Mouse (Mus musculus): Measurements from ENCODE around the gene Abhd14a. TPM values are rescaled to one million over a fixed set of nuclear protein-coding genes. Genes with fewer than 3 reads are reported as not detected.

Abhd14a gene
- polyA plus RNA-seq, 1 experiment from 2014 or later = 43.2 TPM

- Histone ChIP-seq H3K9ac (ENCODE audit: low read length) (0 out of 2 replicates have a peak overlapping the region, but pooled peaks have one; percentile 69), H3K4me3 (ENCODE audit: low read depth, low read length) (peak overlapping the region; percentile 80), H3K9me3 (ENCODE audit: control insufficient read depth, low read length) (no peaks in the 10 kb centered on the region), H3K27ac (replicated peaks; ENCODE audit: low read depth, low read length) (no peak overlapping the region), H3K4me2 (ENCODE audit: low read depth, severe bottlenecking) (peak overlapping the region; percentile 95), H3K36me3 (ENCODE audit: control insufficient read depth, insufficient read depth, low read length) (peaks cover 8% of the 10 kb centered on the region; the same call in 1 of the 2 replicates), H3K4me1 (ENCODE audit: control insufficient read depth, insufficient read depth, low read length) (peaks cover 11% of the 10 kb centered on the region), H3K27me3 (ENCODE audit: control insufficient read depth, insufficient read depth, low read length) (no peaks in the 10 kb centered on the region)
- ATAC-seq (ENCODE audit: insufficient number of reproducible peaks, low FRiP score, low TSS enrichment, low read depth) = no peak
- no peak for DNase-seq (ENCODE audit: low spot score)
- WGBS = 84% methylated on average over 9 of the region's 9 CpGs
These were observed 30.6 kb upstream of the Abhd14a start for GRCm38 (mm10) chr9:106478101-106478500.

- H3K27ac ChIP-seq (replicated peaks; ENCODE audit: low read depth, low read length) = no peak overlapping the region
- peaks cover 11% of the 10 kb centered on the region for H3K4me1 ChIP-seq (ENCODE audit: control insufficient read depth, insufficient read depth, low read length)
- H3K9ac ChIP-seq (ENCODE audit: low read length) = peak overlapping the region; percentile 69
- 6% methylated on average over 16 of the region's 16 CpGs for WGBS
- no peaks in the 10 kb centered on the region for H3K27me3 ChIP-seq (ENCODE audit: control insufficient read depth, insufficient read depth, low read length)
- H3K9me3 ChIP-seq (ENCODE audit: control insufficient read depth, low read length) = no peaks in the 10 kb centered on the region
- DNase-seq (ENCODE audit: low spot score) (no peak), ATAC-seq (ENCODE audit: insufficient number of reproducible peaks, low FRiP score, low TSS enrichment, low read depth) (no peak)
- peak overlapping the region; percentile 95 for H3K4me2 ChIP-seq (ENCODE audit: low read depth, severe bottlenecking)
- peak overlapping the region; percentile 80 for H3K4me3 ChIP-seq (ENCODE audit: low read depth, low read length)
- H3K36me3 ChIP-seq (ENCODE audit: control insufficient read depth, insufficient read depth, low read length) = peaks cover 7% of the 10 kb centered on the region; the same call in 1 of the 2 replicates
These were observed 30.2 kb upstream of the Abhd14a start for GRCm38 (mm10) chr9:106477649-106478048.

GRCm38 (mm10) chr9:106476924-106477484 is 29.5 kb upstream of the Abhd14a start, which contains the start of gene Parp3:
Gene Parp3 (minus strand): TSS chr9:106476949.
- Histone ChIP-seq H3K27ac (replicated peaks; ENCODE audit: low read depth, low read length) (no peak within 1 kb of the TSS), H3K36me3 (ENCODE audit: control insufficient read depth, insufficient read depth, low read length) (peaks cover 7% of the 10 kb centered on the region; the same call in 1 of the 2 replicates), H3K9me3 (ENCODE audit: control insufficient read depth, low read length) (no peaks in the 10 kb centered on the region), H3K9ac (ENCODE audit: low read length) (peak within 1 kb of the TSS; percentile 69), H3K4me3 (ENCODE audit: low read depth, low read length) (peak within 1 kb of the TSS; percentile 80), H3K4me1 (ENCODE audit: control insufficient read depth, insufficient read depth, low read length) (peaks cover 11% of the 10 kb centered on the region), H3K4me2 (ENCODE audit: low read depth, severe bottlenecking) (peak within 1 kb of the TSS; percentile 95), H3K27me3 (ENCODE audit: control insufficient read depth, insufficient read depth, low read length) (no peaks in the 10 kb centered on the region)
- DNase-seq (ENCODE audit: low spot score) (peak; percentile 99), ATAC-seq (ENCODE audit: insufficient number of reproducible peaks, low FRiP score, low TSS enrichment, low read depth) (peak; percentile 97)
- under 1% methylated on average over 41 of the region's 41 CpGs for WGBS

DNA sequence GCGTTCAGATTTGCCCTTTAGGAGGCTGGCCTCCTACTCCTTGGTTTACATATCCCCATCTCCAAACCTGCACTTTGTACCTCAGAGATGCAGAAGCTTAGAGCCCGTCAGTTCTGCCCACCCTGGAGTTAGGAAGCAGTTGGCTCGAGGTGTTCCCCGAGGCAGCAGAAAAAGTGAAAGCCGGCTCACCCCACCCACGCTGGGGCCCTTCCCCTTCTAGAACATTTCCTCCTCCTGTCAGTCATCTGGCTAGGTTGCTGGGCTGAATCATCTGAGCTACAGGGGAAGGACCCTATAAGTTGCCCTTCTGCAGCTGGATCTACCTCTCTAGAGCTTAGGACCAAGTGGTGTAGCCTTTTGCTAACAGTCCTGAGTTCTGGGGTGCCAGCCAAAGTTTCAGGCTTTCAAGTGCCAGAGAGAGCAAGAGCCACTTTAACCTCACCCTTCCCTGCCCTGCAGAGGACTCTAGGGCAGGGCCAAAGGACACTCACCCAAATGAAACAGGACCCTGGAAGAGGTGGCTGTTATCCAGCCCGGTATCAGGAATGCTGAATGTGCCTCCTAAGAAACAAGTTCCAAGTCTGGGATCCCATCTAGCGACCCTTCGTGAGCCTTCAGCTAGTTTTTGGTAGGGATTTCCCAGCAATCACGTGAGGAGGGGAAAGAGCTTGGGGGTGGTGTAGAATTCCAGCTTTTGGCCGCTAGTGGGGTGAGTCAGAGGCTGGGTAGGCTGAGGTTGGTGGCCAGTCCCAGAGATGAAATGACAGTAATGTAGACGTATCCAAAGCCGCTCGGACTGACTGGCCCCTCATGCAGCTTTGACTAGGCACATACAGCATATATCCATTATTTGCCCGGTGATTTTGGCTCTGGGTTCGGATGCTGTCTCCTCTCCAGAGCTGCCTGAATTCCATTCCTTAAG is 28.8 kb upstream of the Abhd14a start:
- WGBS = 36% methylated on average over 16 of the region's 16 CpGs
- peaks cover 11% of the 10 kb centered on the region for H3K4me1 ChIP-seq (ENCODE audit: control insufficient read depth, insufficient read depth, low read length)
- no peak for DNase-seq (ENCODE audit: low spot score)

DNA sequence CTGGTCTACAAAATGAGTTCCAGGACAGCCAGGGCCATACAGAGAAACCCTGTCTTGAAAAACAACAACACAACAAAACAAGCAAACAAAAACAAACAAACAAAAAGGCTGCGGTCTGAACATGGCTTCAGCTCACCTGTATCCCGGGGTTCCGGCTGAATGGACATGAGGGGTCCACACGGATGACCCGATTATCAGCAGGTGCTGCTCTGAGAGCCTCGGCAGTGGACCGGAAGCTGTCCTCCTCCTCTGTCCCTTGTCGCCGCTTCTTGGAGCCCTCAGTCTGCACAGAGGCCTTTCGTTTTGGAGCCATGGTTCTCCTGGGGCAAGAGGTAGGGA is 28.2 kb upstream of the Abhd14a start, which contains the start of gene Rrp9:
Gene Rrp9, plus strand, starts transcription at position 301 of the 339 bp plus-strand sequence.
- peak within 1 kb of the TSS; percentile 28; the same call in 1 of the 2 replicates for H3K4me2 ChIP-seq (ENCODE audit: low read depth, severe bottlenecking)
- H3K36me3 ChIP-seq (ENCODE audit: control insufficient read depth, insufficient read depth, low read length) = no peaks in the 10 kb centered on the region; the same call in 1 of the 2 replicates
- ATAC-seq (ENCODE audit: insufficient number of reproducible peaks, low FRiP score, low TSS enrichment, low read depth) (no peak), DNase-seq (ENCODE audit: low spot score) (no peak)
- no peak within 1 kb of the TSS for H3K9ac ChIP-seq (ENCODE audit: low read length)
- no peak within 1 kb of the TSS for H3K27ac ChIP-seq (replicated peaks; ENCODE audit: low read depth, low read length)
- H3K4me1 ChIP-seq (ENCODE audit: control insufficient read depth, insufficient read depth, low read length) = peaks cover 11% of the 10 kb centered on the region
- WGBS = 92% methylated on average over 10 of the region's 10 CpGs
- no peaks in the 10 kb centered on the region for H3K27me3 ChIP-seq (ENCODE audit: control insufficient read depth, insufficient read depth, low read length)
- no peak within 1 kb of the TSS for H3K4me3 ChIP-seq (ENCODE audit: low read depth, low read length)
- no peaks in the 10 kb centered on the region for H3K9me3 ChIP-seq (ENCODE audit: control insufficient read depth, low read length)

More for the DNA sequence above, 28.8 kb upstream of the Abhd14a start:
- H3K9me3 ChIP-seq (ENCODE audit: control insufficient read depth, low read length) = no peaks in the 10 kb centered on the region
- H3K27me3 ChIP-seq (ENCODE audit: control insufficient read depth, insufficient read depth, low read length) = no peaks in the 10 kb centered on the region
- H3K4me3 ChIP-seq (ENCODE audit: low read depth, low read length) = no peak overlapping the region
- H3K4me2 ChIP-seq (ENCODE audit: low read depth, severe bottlenecking) = peak overlapping the region; percentile 28; the same call in 1 of the 2 replicates
- ATAC-seq (ENCODE audit: insufficient number of reproducible peaks, low FRiP score, low TSS enrichment, low read depth) = peak; percentile 52
- H3K27ac ChIP-seq (replicated peaks; ENCODE audit: low read depth, low read length) = no peak overlapping the region
- H3K36me3 ChIP-seq (ENCODE audit: control insufficient read depth, insufficient read depth, low read length) = peaks cover 3% of the 10 kb centered on the region; the same call in 1 of the 2 replicates
- H3K9ac ChIP-seq (ENCODE audit: low read length) = no peak overlapping the region

DNA sequence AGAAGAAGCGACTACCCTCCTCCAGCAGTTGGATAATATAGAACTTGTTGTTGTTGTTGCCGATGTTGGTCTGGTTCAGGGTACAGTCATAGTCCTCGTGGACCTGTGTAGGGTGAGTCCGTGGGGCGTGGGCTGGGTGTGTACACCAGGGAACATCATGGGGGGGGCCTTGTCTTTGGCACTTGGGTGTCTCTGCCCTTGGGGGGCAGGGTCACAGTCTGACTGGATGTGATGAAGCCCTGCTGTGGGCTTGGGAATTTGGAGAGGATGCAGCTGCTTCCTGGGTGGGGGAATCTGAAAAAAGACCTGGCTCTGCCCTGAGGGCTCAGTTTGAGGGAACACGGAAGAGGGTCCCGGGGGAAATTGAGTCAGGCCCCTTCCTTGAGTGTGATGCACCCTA is 27.6 kb upstream of the Abhd14a start:
- WGBS = 66% methylated on average over 7 of the region's 7 CpGs
- H3K27me3 ChIP-seq (ENCODE audit: control insufficient read depth, insufficient read depth, low read length) = no peaks in the 10 kb centered on the region
- peaks cover 11% of the 10 kb centered on the region for H3K4me1 ChIP-seq (ENCODE audit: control insufficient read depth, insufficient read depth, low read length)
- no peak overlapping the region for H3K27ac ChIP-seq (replicated peaks; ENCODE audit: low read depth, low read length)
- no peak overlapping the region; the same call in 1 of the 2 replicates for H3K4me2 ChIP-seq (ENCODE audit: low read depth, severe bottlenecking)
- no peaks in the 10 kb centered on the region for H3K9me3 ChIP-seq (ENCODE audit: control insufficient read depth, low read length)
- no peak overlapping the region for H3K9ac ChIP-seq (ENCODE audit: low read length)
- DNase-seq (ENCODE audit: low spot score) (no peak), ATAC-seq (ENCODE audit: insufficient number of reproducible peaks, low FRiP score, low TSS enrichment, low read depth) (no peak)
- no peaks in the 10 kb centered on the region; the same call in 1 of the 2 replicates for H3K36me3 ChIP-seq (ENCODE audit: control insufficient read depth, insufficient read depth, low read length)
- H3K4me3 ChIP-seq (ENCODE audit: low read depth, low read length) = no peak overlapping the region

DNA sequence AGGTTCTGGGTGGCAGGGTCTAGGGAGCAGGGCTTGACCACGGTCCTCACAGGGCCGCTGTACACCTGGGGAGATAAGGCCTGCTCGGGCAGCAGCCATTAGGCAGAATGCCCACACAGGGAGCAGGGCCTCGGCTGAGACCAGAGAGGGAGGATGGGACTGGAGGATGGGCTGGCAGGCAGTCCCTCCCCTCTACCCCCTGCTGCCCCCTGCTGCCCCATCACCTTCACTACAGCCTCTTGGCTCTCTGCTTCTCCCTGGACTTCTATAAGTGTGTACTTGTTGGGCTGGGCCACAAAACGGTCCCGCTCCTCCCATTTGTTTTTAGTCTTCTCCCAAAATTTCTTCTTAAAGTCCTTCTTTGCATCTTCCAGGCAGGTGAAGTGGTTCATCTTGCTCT is 27.0 kb upstream of the Abhd14a start:
- Histone ChIP-seq H3K4me2 (ENCODE audit: low read depth, severe bottlenecking) (no peak overlapping the region), H3K27ac (replicated peaks; ENCODE audit: low read depth, low read length) (no peak overlapping the region), H3K27me3 (ENCODE audit: control insufficient read depth, insufficient read depth, low read length) (no peaks in the 10 kb centered on the region), H3K36me3 (ENCODE audit: control insufficient read depth, insufficient read depth, low read length) (no peaks in the 10 kb centered on the region), H3K4me1 (ENCODE audit: control insufficient read depth, insufficient read depth, low read length) (peaks cover 11% of the 10 kb centered on the region), H3K9me3 (ENCODE audit: control insufficient read depth, low read length) (no peaks in the 10 kb centered on the region), H3K9ac (ENCODE audit: low read length) (no peak overlapping the region), H3K4me3 (ENCODE audit: low read depth, low read length) (no peak overlapping the region)
- 2% methylated on average over 6 of the region's 6 CpGs for WGBS
- ATAC-seq (ENCODE audit: insufficient number of reproducible peaks, low FRiP score, low TSS enrichment, low read depth) (no peak), DNase-seq (ENCODE audit: low spot score) (peak; percentile 68)

- WGBS = 85% methylated on average over 5 of the region's 5 CpGs
- ATAC-seq (ENCODE audit: insufficient number of reproducible peaks, low FRiP score, low TSS enrichment, low read depth) = no peak
These were observed 26.3 kb upstream of the Abhd14a start for GRCm38 (mm10) chr9:106473753-106474105.

More at GRCm38 (mm10) chr9:106473753-106474105, 26.3 kb upstream of the Abhd14a start:
- H3K36me3 ChIP-seq (ENCODE audit: control insufficient read depth, insufficient read depth, low read length) = no peaks in the 10 kb centered on the region
- H3K27ac ChIP-seq (replicated peaks; ENCODE audit: low read depth, low read length) = no peak overlapping the region
- H3K4me3 ChIP-seq (ENCODE audit: low read depth, low read length) = no peak overlapping the region
- H3K9me3 ChIP-seq (ENCODE audit: control insufficient read depth, low read length) = no peaks in the 10 kb centered on the region
- no peak for DNase-seq (ENCODE audit: low spot score)
- H3K27me3 ChIP-seq (ENCODE audit: control insufficient read depth, insufficient read depth, low read length) = no peaks in the 10 kb centered on the region
- peaks cover 11% of the 10 kb centered on the region for H3K4me1 ChIP-seq (ENCODE audit: control insufficient read depth, insufficient read depth, low read length)
- H3K9ac ChIP-seq (ENCODE audit: low read length) = no peak overlapping the region
- no peak overlapping the region for H3K4me2 ChIP-seq (ENCODE audit: low read depth, severe bottlenecking)

Measured in limb, embryonic 11.5 days (tissue).